Mouse (Mus musculus): Measurements from ENCODE around the gene Ano2.

DNA sequence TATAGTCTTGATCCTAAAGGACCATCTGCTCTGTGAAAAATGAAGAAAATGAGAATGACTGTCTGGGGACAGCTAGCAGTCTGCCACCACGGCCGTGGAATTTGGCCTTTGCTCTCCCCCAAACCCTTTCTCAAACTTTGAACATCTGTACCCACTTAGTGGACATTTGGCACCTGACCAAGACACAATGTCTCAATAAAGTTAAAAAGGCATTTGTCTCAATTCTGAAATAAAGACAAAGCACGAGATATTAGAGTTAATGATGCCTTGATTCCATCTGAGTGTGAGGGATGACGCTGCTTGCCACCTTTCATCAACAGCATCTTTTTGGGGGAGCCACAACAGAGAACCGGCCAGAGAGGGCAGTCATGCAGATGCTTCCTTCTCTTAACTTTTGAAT is 83.0 kb downstream of the Ano2 start:
- no peak for TF ChIP-seq POLR2A (IDR thresholded peaks at IDR 0.05; ENCODE audit: low read depth, low read length)
- TF ChIP-seq CTCF (IDR thresholded peaks at IDR 0.05; ENCODE audit: extremely low read depth, insufficient read length, insufficient replicate concordance, low read depth, low read length): no peak
